Mouse (Mus musculus) heart, embryonic 16.5 days (tissue): ENCODE measurements around the gene Rdh16f1. TPM values are rescaled to one million over a fixed set of nuclear protein-coding genes. Genes with fewer than 3 reads are reported as not detected.

Experiments
- ATAC-seq: fragments of 200-750 bp; cut with Nextera tagmentation; replicated peaks from 2 replicates; pipeline ENCODE4 v1.8.0; 2017; ENCODE audit warnings: moderate number of reproducible peaks; ENCODE audit not compliant: insufficient read depth, low FRiP score; ENCODE audit errors: extremely low read depth
- H3K27ac ChIP-seq: fragments of 300-500 bp; sonication (generic); 2 replicates; pipeline ENCODE4 v1.5.1; 2014; ENCODE audit warnings: mild to moderate bottlenecking, low read length, control low read depth, moderate library complexity
- H3K27me3 ChIP-seq: fragments of 300-500 bp; sonication (generic); 2 replicates; pipeline ENCODE4 v1.6.1; 2014; ENCODE audit warnings: low read length, mixed read lengths; ENCODE audit not compliant: control insufficient read depth, insufficient read depth
- H3K36me3 ChIP-seq: fragments of 300-500 bp; sonication (generic); 2 replicates; pipeline ENCODE4 v1.6.1; 2014; ENCODE audit not compliant: control insufficient read depth, insufficient read depth
- H3K4me1 ChIP-seq: fragments of 300-500 bp; sonication (generic); 2 replicates; pipeline ENCODE4 v1.6.1; 2014; ENCODE audit warnings: low read length, mixed read lengths; ENCODE audit not compliant: control insufficient read depth, insufficient read depth
- H3K4me2 ChIP-seq: fragments of 300-500 bp; sonication (generic); 2 replicates; pipeline ENCODE4 v1.6.1; 2014; ENCODE audit warnings: low read depth, mild to moderate bottlenecking, control low read depth, low read length
- H3K4me3 ChIP-seq: fragments of 300-500 bp; sonication (generic); 2 replicates; pipeline ENCODE4 v1.5.1; 2014; ENCODE audit warnings: mild to moderate bottlenecking, control low read depth, low read length
- H3K9ac ChIP-seq: fragments of 300-500 bp; sonication (generic); 2 replicates; pipeline ENCODE4 v1.6.1; 2014; ENCODE audit warnings: low read length, control low read depth
- H3K9me3 ChIP-seq: fragments of 300-500 bp; sonication (generic); replicated peaks from 2 replicates; pipeline ENCODE4 v1.6.1; 2016; ENCODE audit warnings: low read length; ENCODE audit not compliant: control insufficient read depth
- WGBS: fragments of 180-500 bp; shearing (Covaris S2); extraction: QIAGEN DNeasy Blood & Tissue Kit; methylation state at CpG from one replicate; pipeline ENCODE4 v1.1.7; 2014; 5-methylcytosine and 5-hydroxymethylcytosine counted together
- polyA plus RNA-seq: library from polyadenylated mRNA; unstranded; fragments of >200 nt; fragmentation: Nextera tagmentation; extraction: Ambion mirVana; gene quantifications from 2 replicates; pipeline ENCODE4 v1.2.1, GENCODE M21; 2015

Gene Rdh16f1
- polyA plus RNA-seq, 1 experiment from 2014 or later = not detected

DNA sequence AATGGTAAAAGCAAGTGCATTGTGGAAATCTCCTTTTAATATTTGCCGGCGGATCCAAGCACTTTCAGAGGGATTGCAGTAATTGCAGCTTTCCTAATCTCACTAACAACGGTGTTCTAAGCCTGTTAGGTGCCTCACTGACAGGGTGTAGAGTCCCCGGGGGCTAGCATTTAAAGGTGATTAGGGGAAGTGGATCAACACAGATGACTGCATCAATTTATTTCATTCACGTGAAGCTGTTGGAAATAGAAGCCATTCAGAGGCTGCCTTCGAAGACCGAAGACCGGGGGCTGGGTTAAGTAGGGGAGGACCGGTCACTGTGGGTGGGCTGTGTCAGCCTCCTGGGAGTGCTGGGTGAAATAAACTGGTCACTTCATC, 28.7 kb upstream of the Rdh16f1 start:
- H3K36me3 ChIP-seq = no peaks in the 10 kb centered on the region
- no peaks in the 10 kb centered on the region for H3K9me3 ChIP-seq
- no peak overlapping the region for H3K27ac ChIP-seq
- H3K4me1 ChIP-seq = no peaks in the 10 kb centered on the region
- H3K9ac ChIP-seq = no peak overlapping the region
- no peak overlapping the region for H3K4me3 ChIP-seq
- no peak for ATAC-seq
- no peak overlapping the region for H3K4me2 ChIP-seq
- peaks cover 6% of the 10 kb centered on the region; the same call in 1 of the 2 replicates for H3K27me3 ChIP-seq
- WGBS = 55% methylated on average over 9 of the region's 9 CpGs

DNA sequence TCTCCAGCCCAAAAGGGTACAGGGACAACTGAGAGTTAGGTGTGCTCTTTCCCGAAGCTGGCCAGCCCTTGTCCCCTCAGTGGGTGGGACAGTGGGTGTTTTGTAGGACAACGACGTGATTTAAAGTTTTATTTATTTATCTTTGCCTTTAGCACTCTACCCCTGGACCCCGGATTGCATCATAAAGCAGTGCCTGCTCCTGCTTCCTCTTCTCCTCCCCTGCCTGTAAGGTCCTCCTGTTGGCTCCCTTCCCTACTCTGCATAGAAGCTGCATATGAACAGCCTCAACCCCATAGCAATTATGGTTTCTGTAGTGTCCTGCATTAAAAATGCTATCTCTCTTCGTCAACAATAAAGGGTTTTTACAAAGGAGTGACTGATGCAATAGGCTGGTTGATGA, 28.2 kb upstream of the Rdh16f1 start:
- WGBS = 39% methylated on average over 5 of the region's 5 CpGs
- Histone ChIP-seq H3K4me3 (no peak overlapping the region), H3K9ac (no peak overlapping the region), H3K4me1 (no peaks in the 10 kb centered on the region), H3K36me3 (no peaks in the 10 kb centered on the region), H3K27me3 (peaks cover 6% of the 10 kb centered on the region; the same call in 1 of the 2 replicates), H3K9me3 (no peaks in the 10 kb centered on the region), H3K4me2 (no peak overlapping the region), H3K27ac (no peak overlapping the region)
- ATAC-seq = no peak

DNA sequence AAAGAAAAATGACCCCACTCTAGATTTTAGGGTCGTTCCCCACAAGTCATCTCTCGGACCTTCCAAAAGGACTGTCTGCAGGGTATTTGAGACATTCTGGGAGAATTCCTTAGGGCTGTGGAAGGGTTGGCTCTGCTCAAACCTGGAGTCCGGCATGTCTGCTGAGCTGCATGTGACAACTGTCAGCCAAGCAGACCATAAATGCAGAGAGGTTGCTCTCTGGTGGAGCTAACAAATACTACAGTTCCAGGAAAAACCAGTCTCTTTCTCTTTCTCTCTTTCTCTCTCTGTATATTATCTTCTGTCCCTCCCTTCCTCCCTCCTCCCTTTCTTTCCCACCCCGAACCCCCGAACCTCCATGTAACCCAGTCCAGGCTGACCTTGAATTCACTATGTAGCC, 25.2 kb upstream of the Rdh16f1 start:
- no peak for ATAC-seq
- Histone ChIP-seq H3K4me2 (no peak overlapping the region), H3K4me3 (no peak overlapping the region), H3K9me3 (no peaks in the 10 kb centered on the region), H3K27me3 (no peaks in the 10 kb centered on the region), H3K9ac (no peak overlapping the region), H3K4me1 (0 out of 2 replicates have a peak, but pooled peaks cover 2% of the 10 kb centered on the region), H3K36me3 (no peaks in the 10 kb centered on the region), H3K27ac (no peak overlapping the region)
- 25% methylated on average over 5 of the region's 5 CpGs for WGBS

DNA sequence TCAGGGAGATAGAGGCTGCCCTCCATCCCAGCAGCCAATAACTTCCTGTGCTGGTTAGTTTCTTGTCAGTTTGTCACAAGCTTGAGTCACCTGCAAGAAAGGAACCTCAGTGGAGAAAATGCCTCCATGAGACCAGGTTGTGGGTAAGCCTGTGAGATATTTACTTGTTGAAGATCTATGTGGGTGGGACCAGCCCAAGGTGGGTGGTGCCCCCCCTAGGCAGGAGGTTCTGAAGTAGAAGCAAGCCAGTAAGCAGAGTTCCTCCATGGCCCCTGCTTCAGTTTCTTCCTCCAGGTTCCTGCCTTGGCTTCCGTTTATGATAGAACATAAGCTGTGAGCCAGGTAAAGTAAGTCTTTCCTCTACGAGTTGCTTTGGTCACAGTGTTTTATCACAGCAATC, 23.3 kb upstream of the Rdh16f1 start:
- WGBS = 66% methylated on average over 2 of the region's 2 CpGs
- no peak overlapping the region for H3K9ac ChIP-seq
- peaks cover 7% of the 10 kb centered on the region for H3K4me1 ChIP-seq
- H3K36me3 ChIP-seq = no peaks in the 10 kb centered on the region
- H3K4me3 ChIP-seq = no peak overlapping the region
- H3K27ac ChIP-seq = no peak overlapping the region
- H3K27me3 ChIP-seq = no peaks in the 10 kb centered on the region
- H3K4me2 ChIP-seq = no peak overlapping the region
- no peaks in the 10 kb centered on the region for H3K9me3 ChIP-seq
- no peak for ATAC-seq

DNA sequence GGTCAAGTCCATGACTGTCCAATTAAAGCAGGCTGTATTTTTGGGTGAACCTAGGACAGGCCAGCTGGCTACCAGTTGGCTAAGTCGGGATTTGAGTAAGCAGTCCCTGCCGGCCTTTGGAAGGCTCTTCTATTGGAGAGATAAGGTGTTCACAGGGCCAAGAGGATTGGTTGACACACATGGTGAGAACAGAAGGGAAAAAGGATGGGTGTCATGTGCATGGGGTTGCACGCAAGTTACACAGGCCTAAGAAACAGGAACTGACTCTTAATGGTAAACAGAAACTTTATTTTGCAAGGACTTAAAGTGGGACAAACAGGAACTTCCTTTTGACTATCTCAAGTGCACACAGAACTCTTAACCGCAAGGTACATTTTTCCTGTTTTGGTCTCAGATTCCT, 22.7 kb upstream of the Rdh16f1 start:
- Histone ChIP-seq H3K4me3 (no peak overlapping the region), H3K27me3 (no peaks in the 10 kb centered on the region), H3K9me3 (no peaks in the 10 kb centered on the region), H3K27ac (no peak overlapping the region), H3K9ac (no peak overlapping the region), H3K4me2 (no peak overlapping the region), H3K36me3 (peaks cover 6% of the 10 kb centered on the region; the same call in 1 of the 2 replicates), H3K4me1 (peaks cover 7% of the 10 kb centered on the region)
- 48% methylated on average over 4 of the region's 4 CpGs for WGBS
- no peak for ATAC-seq

DNA sequence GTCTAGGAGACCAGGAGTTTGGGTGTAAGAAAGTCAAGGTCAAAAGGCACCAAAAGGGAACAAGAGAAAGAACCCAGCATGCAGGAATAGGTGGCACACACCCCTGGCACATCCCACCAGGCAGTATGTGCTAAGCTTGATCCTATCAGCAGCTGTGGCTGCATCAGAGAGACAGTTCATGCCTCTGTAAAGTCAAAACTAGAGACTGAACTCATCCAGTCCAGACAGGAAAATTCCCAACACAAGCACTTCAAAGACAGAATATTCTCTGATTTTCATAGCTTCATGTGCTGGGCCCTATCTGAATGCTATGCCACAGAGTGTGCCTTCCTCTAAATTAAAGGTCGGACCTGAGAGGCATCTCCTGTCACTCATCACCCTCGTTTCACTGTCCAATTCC, 22.0 kb upstream of the Rdh16f1 start:
- no peak overlapping the region for H3K4me3 ChIP-seq
- no peaks in the 10 kb centered on the region for H3K9me3 ChIP-seq
- no peak overlapping the region for H3K27ac ChIP-seq
- no peak overlapping the region for H3K9ac ChIP-seq
- H3K36me3 ChIP-seq = peaks cover 10% of the 10 kb centered on the region; the same call in 1 of the 2 replicates
- no peak overlapping the region for H3K4me2 ChIP-seq
- H3K27me3 ChIP-seq = no peaks in the 10 kb centered on the region
- peaks cover 7% of the 10 kb centered on the region for H3K4me1 ChIP-seq
- WGBS = 15% methylated on average over 2 of the region's 2 CpGs
- no peak for ATAC-seq

DNA sequence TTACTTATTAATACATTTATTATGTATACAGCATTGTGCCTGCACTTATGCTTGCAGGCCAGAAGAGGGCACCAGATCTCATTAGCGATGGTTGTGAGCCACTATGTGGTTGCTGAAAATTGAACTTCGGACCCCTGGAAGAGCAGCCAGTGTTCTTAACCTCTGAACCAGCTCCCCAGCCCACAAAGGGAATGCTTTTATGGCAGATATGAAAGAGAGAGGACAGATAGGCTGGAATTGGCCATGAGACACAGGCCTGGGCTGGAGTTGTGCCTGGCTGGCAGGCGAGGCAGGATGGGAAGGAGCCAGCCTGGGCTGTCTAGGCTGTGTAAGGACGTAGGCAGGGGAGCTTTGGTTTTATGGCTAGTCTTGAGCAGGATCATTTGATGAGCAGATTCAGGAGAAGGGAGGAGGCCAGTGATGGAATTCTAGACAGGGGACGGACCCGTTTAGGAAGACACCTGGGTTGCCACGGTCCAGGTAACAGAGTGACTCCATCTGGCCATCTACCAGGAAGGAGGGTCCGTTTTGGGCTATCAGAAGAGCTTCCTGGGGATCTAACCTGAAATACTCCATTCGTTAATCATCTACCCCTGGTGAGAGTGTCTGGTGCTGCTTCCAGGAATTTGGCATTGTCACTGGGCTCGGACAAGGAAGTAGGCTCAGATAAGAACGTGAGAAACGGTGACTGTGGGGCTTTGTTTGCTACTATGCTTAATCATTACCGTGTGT, 21.3 kb upstream of the Rdh16f1 start:
- Histone ChIP-seq H3K27ac (no peak overlapping the region), H3K9ac (no peak overlapping the region; the same call in 1 of the 2 replicates), H3K4me3 (no peak overlapping the region), H3K36me3 (peaks cover 18% of the 10 kb centered on the region), H3K4me2 (peak overlapping the region; percentile 64), H3K9me3 (no peaks in the 10 kb centered on the region), H3K27me3 (no peaks in the 10 kb centered on the region), H3K4me1 (peaks cover 7% of the 10 kb centered on the region)
- 35% methylated on average over 13 of the region's 13 CpGs for WGBS
- ATAC-seq = no peak

DNA sequence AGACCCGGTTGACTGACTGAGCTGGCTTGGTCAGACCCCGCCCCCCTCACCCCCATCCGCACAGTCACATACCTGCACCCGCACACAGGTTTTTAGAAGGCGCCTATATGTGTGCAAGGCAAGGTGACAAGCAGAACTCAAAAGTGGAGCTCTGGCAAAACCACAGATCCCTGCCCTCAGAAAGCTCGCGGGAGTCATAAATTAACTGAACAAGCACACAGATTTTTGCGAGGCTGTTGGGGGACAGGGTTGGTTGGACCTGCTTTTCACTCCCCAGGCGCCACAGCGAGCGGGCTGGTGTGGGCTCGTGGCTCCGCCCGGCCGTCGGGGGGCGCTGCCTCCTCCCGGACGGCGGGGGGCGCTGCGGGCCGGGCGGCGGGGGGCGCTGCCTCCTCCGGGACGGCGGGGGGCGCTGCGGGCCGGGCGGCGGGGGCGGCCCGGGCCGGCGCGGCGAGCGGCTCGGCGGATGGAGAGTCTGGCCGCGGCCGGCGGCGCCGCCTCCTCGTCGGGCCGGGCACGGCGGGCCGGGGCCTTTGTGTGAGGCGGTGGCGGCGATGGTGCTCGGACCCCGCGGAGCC, 20.4 kb upstream of the Rdh16f1 start, which contains the start of gene Zbtb39:
TSS of gene Zbtb39 (plus strand) at position 456 of the 578 bp plus-strand sequence.
- H3K9me3 ChIP-seq = no peaks in the 10 kb centered on the region
- under 1% methylated on average over 39 of the region's 61 CpGs for WGBS
- H3K36me3 ChIP-seq = peaks cover 27% of the 10 kb centered on the region
- H3K4me3 ChIP-seq = peak within 1 kb of the TSS; percentile 85
- H3K9ac ChIP-seq = peak within 1 kb of the TSS; percentile 92
- peak within 1 kb of the TSS; percentile 79 for H3K4me2 ChIP-seq
- no peaks in the 10 kb centered on the region for H3K27me3 ChIP-seq
- peaks cover 7% of the 10 kb centered on the region for H3K4me1 ChIP-seq
- peak; percentile 84 for ATAC-seq
- H3K27ac ChIP-seq = peak within 1 kb of the TSS; percentile 73

DNA sequence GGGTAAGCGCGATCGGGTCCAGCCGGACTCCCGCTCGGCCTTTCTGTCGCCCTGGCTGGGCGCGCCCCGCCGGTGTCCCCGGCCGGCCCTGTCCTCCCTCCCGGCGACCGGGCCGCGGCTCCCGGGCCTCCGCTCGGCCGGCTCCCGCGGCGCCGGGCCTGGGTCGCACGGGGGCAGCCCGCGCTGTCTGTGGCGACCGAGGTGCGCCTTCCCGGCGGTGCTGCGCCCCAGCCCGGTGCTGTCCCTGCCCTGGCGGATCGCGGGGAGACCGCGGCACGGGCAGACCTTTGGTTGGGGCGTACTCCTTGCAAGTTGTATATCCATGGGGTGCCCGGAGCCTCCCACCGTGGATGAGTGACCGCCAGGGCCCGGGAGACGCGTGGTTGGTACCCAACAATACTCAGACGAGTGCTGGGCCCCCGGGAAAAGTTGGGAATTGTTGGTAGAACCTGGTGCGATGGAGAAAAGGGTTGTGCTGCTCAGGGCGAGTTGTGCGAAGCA, 19.9 kb upstream of the Rdh16f1 start:
- H3K4me2 ChIP-seq = peak overlapping the region; percentile 79
- under 1% methylated on average over 44 of the region's 55 CpGs for WGBS
- no peaks in the 10 kb centered on the region for H3K27me3 ChIP-seq
- no peaks in the 10 kb centered on the region for H3K9me3 ChIP-seq
- H3K4me1 ChIP-seq = peaks cover 7% of the 10 kb centered on the region
- H3K4me3 ChIP-seq = peak overlapping the region; percentile 85
- peak overlapping the region; percentile 92 for H3K9ac ChIP-seq
- H3K36me3 ChIP-seq = peaks cover 32% of the 10 kb centered on the region
- peak overlapping the region; percentile 73 for H3K27ac ChIP-seq
- peak; percentile 53 for ATAC-seq
